Mouse (Mus musculus) thymus, postnatal 4 days (tissue): ENCODE data around the gene Dapl1.
A peak's percentile ranks its signal among the peaks of the same experiment; 100 is the strongest.

Source experiments
- DNase-seq: peaks from one replicate; pipeline ENCODE4 v3.0.0; 2021

Gene Dapl1

GRCm38 (mm10) chr2:59474336-59474735, 10.1 kb upstream of the Dapl1 start:
- no peak for DNase-seq

- DNase-seq = no peak
Observed at GRCm38 (mm10) chr2:59485080-59485479, 627 bp downstream of the Dapl1 start.

GRCm38 (mm10) chr2:59485657-59486056, 1.2 kb downstream of the Dapl1 start:
- no peak for DNase-seq

DNA sequence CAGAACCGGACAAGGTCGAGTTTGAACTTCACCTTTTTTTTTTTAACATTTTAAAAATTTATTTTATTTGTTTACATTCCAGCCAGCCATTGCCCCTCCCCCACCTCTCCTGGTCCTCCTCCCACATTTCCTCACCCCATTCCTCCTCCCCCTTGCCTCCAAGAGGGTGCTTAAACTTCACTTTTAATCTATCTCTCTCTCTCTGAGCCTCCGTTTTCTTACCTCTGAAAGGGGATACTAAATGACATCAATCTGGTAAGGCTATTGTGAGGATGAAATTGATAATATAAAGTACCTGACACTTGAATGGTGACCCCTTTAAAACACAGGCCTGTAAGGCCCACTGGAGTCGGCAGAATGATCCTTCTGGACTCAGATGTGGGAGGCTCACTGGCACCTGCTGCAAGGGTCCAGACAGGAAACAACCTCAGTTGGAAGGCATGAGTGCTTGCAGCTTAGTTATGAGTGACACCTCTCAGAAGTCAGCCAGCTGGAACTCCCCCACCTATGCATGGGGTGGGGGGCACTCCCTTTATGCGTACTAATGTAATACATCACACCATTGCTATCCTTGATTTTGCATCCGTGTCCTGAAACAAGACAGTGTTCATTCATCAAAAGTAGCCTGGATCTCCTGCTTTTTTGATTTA, 1.9 kb downstream of the Dapl1 start:
- DNase-seq = no peak

- DNase-seq = no peak
Observed at GRCm38 (mm10) chr2:59488235-59488634, 3.8 kb downstream of the Dapl1 start.

- peak; percentile 60 for DNase-seq
Observed at GRCm38 (mm10) chr2:59490353-59490752, 5.9 kb downstream of the Dapl1 start.

GRCm38 (mm10) chr2:59493445-59494085, 9.1 kb downstream of the Dapl1 start:
- no peak for DNase-seq

DNA sequence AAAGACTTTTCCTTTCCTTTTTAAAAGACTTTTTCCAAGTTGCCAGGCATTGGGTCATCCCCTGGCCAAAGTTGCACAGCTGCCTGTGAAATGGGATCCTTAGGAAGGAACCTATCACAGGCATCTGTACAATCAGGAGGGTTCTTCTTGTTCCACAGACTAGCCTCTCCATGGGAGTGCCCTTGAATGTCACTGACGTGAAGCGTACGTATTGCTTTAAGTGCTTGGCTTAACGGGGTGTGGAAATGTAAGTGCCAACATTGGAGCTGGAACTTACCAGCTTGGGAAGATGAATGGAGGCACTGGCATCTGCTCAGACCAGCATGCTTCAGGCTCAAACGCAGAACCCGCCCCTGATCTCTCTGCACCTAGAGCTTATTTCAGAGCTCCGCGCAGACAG, 14.7 kb downstream of the Dapl1 start:
- DNase-seq = no peak

GRCm38 (mm10) chr2:59499717-59500116, 15.3 kb downstream of the Dapl1 start:
- no peak for DNase-seq

DNA sequence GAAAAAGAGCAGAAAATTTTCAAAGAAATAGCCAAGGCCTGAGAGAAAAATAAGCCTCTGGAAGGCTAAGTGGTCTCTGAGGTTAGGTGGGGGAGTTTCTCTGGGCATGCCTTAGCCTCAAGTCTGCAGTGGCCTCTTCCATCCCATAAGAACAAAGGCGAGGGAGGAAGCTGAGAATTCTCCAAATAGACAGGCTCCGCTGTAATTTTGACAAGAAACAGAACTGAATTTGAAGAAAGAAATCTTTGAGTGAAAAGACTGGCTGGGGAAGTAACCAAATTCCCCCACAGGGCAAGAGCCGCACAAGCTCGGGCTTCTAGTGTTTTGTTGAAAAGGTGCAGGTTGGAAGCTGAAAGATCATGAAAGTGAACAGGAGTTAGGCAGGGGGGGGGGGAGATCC, 24.6 kb downstream of the Dapl1 start:
- no peak for DNase-seq

GRCm38 (mm10) chr2:59510416-59510815, 26.0 kb downstream of the Dapl1 start:
- no peak for DNase-seq

- DNase-seq = no peak
Observed at GRCm38 (mm10) chr2:59510882-59511281, 26.4 kb downstream of the Dapl1 start.

DNA sequence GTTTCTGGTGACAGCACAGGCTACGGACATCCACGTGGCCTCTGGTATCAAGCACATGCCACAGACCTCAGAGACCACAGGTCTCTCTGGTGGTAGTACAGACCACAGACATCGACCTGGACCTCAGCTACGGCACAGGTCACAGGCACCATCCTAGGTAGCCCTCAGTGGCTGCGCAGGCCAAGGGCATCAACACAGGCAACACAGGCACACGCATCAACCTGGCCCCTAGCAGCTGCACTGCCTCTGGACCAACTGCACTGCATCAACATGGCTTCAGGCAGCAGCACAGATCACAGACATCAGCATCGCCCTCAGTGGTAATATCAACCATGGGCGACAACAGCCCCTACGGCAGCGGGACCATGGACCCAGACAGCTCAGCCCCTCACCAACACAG, 36.2 kb downstream of the Dapl1 start:
- DNase-seq = no peak

DNA sequence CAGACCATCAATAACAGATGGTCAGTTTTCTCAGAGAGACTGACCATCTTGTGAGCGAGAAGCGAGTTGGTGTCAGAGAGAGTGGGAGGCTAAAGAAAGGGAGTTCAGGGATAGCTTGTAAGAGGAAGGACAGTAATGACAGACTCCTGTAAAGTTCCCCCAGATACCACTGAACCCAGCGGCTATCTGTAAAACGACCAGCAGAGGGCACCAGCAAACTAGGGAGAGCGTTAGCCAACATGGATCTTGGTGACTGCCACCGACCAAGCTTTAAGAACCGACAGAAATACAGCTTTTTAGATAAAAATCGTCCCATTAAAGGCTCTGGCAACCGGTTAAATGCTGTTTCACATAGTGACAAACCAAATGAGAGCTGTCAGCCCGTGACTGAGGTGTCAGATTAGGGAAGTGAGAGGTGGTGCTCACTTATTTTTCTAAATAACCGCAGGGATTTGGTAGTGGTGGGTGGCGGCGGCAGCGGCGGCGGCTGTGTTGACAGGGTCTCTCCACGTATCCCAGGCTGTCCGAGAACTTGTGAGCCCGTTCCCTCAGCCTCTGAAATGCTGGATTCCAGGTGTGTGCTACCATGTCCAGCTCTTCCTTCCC, 37.7 kb downstream of the Dapl1 start:
- peak; percentile 86 for DNase-seq

DNA sequence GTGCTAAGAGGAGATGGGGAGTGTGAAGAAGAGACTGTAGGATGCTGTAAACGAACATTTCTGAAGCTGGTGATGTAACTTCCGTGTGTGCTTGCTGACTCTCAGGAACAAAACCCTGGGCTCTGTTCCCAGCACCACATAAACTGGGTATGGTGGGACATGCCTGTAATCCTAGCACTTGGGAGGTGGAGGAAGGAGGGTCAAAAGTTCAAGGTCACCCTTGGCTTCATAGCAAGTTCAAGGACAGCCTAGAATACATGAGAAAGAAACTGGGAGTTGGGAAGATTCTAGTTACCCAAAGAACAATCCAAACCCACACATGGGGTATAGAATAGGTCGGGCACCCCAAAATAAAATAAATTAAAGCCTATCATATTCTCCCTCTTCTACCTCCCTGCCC, 39.1 kb downstream of the Dapl1 start:
- DNase-seq = no peak

DNA sequence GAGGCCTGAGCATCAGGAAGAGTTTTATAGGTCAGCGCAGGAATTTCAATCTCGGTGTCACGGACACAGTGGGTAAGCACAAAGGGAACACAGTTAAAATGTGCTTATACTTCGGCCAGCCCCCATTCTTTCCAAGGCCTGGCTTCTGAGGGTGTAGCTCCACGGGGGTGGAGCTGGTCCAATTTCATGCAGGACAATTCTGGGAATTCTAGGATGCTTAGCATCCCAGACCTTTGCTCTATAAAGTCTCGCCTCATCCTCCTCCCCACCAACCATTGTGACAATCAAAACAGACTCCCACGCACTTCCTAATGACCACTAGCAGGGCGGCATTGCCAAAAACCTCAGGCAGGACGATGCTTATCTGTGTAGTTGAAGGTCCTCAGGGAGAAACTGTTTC, 42.4 kb downstream of the Dapl1 start:
- DNase-seq = no peak

DNA sequence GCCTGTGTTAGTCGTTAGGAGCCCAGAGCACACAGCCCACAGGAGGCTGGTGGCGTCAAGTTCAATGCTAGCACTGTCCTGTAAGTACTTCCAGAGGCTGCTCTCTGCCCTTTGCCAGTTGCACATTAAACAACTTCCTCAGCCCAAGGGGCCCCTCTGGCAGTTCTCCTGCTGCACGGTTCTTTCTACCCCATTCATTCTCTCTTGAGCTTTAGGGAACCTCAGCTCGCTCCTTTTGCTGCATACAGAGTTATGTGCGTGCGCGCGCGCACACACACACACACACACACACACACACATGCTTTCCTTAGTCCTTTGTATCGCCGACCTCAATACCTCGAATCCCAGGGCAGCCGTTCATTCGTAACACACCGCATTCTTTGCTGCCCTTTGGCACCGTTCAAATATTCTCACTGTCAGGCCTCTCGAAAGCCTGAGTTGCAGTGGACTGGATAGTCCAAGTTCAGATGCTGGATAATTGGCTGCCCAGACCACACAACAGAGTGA, 45.2 kb downstream of the Dapl1 start:
- DNase-seq = no peak

GRCm38 (mm10) chr2:59530811-59531210, 46.4 kb downstream of the Dapl1 start:
- no peak for DNase-seq

DNA sequence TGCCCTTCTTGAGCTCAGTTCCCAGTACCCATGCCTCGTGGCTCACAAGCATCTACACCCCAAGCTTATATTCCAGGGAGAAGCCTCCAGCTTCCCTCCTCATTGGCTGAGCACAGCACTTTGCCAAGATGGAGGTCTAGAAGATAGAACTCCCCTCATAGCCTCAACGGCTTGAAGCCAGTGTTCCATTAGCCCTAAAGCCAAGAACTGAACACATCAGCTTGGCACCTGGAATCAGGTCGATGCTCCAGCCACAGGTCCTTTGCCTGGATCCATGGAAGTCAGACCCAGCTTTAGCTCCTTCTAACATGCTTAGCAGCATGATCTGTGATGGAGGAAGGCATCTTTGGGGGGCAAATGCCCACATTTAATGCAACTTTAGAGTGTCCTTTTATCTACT, 48.5 kb downstream of the Dapl1 start:
- DNase-seq = no peak

GRCm38 (mm10) chr2:59533504-59533903, 49.1 kb downstream of the Dapl1 start:
- DNase-seq = no peak

DNA sequence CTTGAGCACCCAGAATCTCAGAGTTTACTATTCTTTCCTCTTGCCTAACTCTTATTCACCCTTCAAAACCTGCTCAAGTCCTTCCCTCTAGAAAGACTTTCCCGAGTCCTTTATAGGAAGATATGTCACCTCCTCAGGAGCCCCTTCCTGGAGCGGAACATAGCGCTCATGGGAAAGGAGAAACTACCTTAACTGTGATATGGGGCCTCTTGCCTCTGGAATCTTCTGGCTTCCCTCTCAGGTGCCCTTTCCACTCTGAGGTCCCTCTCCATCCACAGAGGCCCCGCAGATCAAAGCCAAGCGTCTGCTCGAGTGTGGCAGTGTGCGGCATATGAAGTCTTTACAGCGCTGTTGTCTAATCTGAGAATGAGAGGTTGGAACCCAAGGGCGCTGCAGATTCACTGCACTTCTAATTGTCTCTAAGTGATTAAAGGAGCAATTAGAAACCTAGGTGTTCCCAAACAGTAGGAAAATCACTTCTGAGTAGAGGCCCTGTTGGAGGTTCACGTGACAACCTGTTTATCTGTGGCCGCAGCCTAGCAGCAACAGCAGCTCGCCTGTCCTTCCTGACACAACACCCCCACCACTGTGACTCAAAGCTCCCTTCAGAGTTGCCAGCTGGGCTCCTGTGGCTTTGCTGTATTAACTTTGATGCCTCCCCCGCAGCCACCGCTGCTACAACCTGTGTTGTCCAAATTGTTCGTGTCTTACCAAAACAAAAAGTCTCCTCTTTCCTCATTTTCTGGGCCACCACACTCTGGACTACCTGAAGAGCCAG, 49.7 kb downstream of the Dapl1 start:
- DNase-seq = no peak

DNA sequence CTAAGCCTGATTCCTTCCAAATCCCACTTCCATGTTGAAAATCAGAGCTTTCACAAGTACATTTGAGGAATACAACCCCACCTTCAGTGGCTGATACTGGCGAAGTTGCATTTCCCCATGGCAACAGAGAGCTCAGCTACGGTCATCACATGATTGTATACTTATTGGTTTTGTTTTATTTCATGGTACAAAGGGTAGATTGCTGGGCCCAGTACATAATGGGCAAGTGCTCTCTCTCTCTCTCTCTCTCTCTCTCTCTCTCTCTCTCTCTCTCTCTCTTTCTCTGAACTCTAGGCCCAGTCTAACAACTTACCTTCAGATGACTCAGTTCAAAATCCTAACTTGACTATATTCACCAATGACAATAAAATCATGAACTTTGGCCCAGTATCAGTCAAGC, 52.5 kb downstream of the Dapl1 start:
- DNase-seq = no peak

- DNase-seq = no peak
Observed at GRCm38 (mm10) chr2:59538031-59538430, 53.6 kb downstream of the Dapl1 start.

DNA sequence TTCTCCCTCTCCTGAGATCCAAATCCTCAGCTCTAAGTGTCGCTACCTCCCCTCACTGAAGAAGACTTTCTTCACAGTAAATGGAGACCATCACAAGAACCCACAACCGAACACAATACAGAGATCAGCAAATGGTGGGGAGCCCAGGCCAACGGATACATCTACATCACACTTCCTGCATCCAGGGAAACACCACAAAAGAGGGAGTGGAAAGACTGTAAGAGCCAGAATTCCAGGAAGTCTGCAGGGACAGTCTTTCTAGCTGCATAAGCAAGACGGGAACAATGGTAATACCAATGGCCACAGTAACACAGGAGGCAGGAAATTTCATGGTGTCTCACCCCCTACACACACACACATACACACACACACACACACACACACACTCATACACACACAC, 55.3 kb downstream of the Dapl1 start:
- no peak for DNase-seq
